Mouse (Mus musculus) spleen, adult 12 weeks (tissue): ENCODE results near the gene Elf2.

Experiments used
- DNase-seq: peaks from one replicate; pipeline ENCODE4 v3.0.0; 2022; ENCODE audit warnings: low spot score

The Elf2 gene

DNA sequence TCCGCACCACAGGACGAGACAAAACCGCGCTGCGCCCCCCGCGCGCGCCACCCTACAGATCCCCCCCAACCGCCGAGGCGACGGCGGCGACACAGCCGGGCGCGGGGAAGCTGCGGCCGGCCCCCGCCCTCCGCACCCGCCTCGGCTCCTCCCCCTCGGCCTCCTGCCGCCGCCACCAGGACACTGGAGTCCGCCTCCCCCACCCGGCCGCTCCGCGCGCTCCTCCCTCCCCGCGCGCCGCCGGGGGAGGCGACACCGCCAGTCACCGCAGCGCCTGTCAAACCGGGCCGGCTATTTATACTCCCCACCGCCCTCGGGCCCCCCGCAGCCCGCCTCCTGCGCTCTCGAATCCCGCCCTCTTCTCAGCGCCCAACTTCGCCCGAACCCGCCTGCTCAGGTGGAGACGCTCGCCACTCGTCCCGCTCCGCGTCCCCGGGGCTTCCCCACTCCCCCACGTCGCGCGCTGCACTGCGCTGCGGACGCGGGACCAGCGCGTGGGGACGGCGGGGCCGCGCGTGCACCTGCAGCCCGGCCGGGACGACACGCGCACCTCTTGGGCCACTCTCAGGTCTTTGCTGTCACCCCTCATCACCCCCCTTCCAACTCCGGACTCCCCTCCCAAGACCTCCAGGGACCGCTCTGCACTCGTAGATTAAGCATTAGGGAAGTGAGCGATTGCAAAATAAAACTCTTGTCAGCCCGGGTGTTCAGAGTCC lies at the start of gene Elf2:
TSS of gene Elf2 (minus strand) at position 112 of the 716 bp plus-strand sequence.
- DNase-seq = peak; percentile 81

DNA sequence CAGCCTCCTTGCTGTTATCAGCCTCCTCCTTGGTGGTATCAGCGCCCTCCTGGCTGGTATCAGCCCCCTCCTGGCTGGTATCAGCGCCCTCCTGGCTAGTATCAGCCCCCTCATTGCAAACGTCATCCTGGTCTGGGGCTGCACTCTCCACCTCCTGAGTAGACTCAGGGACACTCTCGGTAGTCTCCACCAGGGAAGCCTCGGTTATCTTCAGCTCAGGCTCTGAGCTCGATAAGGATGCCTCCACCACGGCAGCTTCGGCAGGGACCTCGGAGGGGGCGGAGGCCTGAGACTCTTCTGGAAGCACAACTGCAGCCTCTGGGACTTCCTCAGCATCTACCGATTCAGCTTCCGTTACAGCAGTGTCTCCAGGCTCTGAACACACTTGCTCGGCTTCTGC lies 48.4 kb upstream of the Elf2 start:
- DNase-seq = no peak

DNA sequence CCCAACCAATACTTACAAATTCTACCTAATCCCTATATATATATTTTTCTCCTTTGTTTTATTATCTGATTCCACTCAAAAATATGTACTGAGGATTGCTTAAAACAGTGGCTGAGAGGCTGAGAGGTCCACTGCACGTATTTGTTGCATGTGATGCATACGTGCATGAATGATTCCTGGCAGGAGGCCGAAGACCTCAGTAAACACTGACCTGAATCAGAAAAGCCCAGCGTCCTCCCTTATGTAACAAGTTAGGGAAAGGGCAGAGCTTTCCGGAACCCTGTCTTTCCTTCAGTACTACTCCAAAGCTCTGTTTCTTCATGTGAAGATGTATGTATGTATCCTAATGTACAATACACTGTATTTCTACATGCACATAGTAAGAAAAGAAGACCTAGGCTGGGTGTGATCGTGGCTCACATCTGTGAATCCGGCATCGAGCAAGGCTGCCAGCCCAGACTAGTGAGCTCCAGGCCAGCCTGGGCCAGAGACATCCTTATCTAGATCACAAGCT lies 47.5 kb upstream of the Elf2 start:
- DNase-seq = no peak

DNA sequence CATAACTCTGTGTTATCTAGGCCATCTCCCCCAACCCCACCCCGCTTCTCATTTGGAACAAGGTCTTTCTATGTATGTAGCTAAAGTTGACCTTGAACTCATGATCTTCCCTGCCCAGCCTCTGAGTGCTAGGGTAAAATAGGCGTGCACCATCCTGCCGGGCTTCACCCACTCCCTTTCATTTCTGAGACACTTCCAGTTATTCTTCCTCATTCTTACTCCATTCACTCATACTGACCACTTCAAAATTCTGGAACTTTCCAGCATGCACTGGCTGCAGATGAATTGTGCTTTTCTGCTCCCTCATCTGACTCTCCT lies 46.6 kb upstream of the Elf2 start:
- no peak for DNase-seq

DNA sequence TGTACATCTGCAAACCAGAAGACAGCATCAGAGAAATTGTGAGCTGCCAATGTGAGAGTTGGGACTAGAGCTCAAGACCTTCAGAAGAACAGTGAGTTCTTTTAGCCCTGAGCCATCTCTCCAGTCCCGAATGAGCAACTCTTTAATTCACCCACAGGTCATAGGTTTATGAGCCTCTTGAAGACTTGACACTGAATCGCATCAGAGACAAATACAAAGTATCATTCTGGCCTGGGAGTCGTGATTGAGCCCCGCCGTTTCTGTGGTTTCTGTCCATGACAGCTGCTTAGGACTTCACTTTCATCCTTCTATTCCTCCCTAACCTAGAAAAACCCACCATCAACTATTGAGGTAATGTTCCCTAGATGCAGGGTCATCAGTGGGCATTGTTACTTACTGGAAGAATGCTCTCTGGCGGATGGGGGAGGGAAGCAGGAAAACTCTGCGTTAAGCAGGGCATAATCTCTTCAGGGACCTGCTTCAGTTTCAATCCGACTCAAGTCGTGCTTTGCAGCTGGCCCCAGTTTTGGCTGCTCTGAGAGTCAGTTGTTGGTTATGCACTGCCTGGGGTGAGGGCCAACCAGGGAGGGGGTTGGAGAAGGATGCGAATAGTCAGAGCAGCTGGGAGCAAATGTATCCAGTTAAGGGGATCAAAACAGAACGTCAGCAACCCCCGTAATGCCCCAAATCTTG lies 46.1 kb upstream of the Elf2 start:
- DNase-seq = no peak

DNA sequence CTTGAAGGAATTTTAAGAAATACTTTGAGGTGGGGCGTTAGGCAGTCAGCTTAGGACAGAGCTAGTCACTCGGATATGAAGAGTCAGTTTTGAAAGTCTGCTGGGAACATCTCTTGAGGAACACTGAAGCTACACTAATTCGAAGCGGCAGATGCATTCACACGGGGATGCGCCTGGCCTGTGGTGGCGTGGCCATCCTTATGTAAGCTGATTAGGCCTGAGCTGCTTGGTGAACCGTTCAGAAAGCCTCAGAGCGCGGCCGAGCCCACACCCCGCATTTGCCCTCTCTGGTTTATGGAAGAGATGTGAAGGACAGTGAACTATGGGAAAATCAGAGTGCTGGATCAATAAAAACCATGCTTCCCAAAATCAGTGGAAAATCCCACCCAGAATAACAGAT lies 42.9 kb upstream of the Elf2 start:
- no peak for DNase-seq

DNA sequence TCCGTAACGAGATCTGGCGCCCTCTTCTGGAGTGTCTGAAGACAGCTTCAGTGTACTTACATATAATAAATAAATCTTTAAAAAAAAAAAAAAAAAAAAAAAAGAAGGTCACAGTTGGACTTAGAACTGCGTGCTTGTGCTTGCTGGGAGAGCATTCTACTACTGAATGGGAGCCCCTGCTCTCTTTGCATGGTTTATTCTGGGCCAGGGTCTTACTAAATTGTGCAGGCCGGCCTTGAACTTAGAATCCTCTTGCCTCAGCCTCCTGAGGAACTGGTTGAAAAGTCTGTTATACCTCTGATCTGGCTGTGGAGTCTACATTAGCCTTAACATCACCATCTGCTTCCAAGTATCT lies 40.2 kb upstream of the Elf2 start:
- DNase-seq = no peak

DNA sequence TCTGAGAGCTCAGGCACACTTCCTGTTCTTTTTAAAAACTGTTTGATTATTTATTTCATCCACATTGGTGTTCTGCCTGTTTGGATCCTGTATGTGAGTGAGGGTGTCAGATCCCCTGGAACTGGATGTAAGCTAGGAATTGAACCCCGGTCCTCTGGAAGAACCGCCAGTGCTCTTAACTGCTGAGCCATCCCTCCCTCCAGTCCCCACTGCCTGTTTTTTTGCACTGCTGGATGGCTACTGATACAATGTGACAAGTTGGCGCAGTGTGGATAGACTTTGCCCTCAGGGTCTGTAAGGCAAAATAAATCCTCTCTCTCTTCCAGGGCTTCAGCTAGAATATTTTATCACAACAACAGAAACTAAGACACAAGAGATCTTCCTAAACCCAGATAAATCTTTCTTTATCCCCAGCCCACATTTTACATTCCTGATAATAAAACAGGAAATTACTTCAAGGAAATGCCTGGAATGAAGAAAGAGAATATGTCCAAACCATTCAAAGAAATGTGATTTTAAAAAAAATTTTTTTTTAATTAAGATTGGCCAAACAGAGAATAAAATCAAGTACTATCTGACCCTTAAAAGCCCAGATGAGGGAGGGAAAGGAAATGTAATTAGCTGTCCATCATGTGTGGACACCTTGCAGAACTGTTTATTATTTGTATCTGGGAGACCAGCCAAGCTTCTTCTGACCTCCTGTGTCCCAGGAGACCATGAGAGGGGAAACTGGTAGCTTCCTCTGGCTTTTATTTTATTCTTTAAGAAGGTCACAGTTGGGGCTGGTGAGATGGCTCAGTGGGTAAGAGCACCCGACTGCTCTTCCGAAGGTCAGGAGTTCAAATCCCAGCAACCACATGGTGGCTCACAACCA lies 39.6 kb upstream of the Elf2 start:
- DNase-seq = no peak

DNA sequence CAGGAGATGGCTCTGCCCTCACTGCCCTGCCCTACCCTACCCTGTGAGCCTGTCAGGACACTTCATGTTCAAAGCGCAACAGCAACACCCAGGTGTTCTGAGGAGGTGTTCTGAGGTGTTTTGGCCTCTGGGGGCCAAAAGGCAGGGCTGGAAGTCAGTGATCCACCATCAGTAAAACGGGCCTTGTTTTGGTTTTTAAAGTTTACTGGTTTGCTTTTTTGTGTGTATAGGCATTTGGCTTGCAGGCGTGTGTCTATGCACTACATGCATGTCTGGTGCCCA lies 38.1 kb upstream of the Elf2 start:
- no peak for DNase-seq

DNA sequence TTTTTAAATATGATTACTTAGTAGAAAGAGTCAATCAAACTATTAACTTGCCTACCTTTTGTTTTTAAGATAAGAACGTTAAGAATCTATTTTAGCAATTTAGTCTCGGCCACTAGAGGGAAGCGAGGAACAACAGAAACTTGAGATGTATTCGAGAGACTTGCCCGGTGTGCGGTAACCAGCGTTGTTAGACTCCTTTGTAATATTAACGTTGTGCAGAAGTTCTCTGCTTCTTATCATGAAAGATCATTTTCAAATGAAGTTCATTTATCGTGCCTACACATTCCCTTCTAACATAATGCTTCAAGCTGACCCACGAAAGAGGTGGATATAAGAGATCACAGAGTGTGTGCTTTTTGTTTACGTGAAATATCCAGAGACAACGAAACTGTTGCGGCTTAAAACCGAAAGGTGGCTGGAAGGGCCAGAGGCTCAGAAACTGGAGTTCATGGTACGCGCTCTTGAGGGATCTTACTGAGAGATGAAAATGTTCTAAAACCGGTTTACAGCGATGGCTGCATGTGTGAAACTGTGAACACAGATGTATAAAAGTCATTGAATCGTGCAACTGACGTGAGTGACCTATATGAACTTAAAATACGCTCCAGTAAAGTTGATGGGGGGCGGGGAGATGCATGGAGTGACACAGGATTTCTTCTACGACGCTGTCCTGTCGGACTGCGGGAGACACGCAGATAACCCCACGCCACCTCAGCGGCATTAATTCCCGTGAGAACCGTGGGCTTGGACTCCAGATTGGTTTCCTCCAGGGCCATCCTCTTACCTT lies 37.6 kb upstream of the Elf2 start:
- DNase-seq = no peak

DNA sequence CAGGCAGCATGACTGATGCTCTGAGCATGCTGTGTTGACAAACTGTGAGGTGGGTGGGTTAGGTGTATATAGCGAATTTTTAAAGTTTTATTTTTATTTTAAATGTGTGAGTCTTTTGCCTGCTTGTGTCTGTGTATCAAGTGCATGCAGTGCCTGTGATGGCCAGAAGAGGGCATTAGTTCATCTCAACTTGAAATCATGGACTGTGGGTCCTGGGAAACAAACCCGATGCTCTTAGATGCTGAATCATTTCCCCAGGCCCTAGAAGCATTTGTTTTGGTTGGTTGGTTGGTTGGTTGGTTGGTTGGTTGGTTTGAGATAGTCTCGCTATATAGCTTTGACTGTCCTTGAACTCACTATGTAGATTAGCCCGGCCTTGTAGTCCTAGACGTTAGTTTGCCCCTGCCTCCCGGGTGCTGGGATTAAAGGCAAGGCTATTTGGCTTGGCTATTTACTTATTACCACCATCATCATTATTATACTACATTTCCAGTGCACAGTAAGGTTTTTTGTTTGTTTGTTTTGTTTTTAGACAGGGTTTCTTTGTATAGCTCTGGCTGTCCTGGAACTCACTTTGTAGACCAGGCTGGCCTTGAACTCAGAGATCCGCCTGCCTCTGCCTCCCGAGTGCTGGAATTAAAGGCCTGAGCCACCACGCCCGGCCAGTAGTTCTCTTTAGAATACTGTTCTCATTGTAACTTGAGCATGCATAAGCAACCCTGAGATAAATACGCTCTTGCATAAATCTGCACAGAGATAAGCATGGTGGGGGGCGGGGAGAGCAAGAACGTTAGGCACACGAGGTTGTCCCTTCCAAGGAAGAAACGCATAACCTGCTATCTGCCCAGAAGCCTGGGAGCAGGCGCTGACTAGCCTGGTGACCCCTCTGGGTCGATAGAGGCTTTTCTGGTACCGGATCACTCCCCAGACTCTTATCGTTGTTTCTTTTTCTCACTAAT lies 35.1 kb upstream of the Elf2 start:
- peak; percentile 41 for DNase-seq

DNA sequence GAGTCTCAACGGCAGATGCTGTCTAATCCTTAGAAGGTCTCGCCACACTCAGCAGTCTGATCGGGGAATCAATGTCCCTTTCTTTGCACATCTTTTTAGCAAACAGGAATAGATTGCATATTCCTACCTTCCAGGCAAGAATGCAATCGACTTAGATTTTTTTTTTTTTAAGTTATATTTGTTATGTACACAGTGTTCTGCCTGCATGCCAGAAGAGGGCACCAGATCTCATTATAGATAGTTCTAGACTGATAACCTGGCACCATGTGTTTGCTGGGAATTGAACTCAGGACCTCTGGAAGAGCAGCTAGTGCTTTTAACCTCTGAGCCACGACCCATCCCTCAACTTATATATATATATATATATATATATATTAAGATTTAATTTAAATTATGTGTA lies 33.1 kb upstream of the Elf2 start:
- DNase-seq = no peak

DNA sequence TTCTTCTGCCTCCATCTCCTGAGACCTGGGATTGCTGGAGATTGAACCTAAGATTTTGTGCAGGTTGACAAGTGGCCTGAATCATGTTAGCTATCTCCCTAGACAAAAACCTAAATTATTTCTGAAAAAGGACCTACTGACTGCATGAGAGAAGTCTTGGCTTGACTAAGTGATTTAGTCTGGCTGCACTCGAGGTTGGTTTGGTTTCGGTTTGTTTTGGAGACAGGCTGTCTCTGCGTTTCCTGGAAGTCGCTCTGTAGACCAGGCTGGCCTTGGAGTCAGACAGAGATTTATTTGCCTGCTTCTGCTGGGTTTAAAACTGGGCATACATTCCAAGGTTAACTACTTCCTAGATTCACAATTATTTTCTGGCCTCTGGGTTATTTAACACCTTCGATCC lies 32.4 kb upstream of the Elf2 start:
- DNase-seq = no peak

DNA sequence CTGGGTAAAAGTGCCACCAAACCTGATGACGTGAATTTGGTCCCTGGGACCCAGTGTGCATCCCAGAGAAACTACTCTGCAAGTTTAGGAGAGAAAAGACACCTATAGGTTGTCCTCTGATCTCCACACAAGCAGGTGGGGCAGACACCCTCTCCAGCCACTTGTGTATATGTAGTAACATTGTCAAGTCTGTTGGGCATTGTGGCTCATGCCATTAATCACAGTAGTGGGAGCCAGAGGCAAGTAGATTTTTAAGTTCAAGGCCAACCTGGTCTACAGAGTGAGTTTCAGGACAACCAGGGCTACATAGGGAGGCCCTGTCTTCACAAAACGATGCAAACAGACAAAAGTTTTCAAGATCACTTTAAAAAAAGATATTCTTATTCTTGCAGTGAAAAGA lies 31.4 kb upstream of the Elf2 start:
- DNase-seq = no peak

DNA sequence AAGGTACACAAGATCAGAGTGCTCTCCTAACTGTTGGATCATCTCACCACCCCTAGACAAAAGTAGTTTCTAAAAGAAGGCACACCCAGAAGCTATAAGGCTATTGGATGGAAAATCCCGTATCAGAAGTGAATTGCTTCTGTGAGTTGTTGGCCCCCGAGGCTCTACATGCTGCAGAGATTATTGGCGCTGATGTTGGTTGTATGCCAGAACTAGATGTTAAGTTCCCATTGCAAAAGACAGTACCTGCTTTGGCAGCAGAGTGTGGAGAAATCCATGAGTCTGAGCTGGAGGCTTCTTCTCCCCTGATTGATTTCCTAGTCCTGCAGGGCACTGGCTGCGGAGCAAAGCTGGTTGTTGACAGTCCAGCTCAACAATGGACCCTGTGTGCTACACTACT lies 27.5 kb upstream of the Elf2 start:
- no peak for DNase-seq

DNA sequence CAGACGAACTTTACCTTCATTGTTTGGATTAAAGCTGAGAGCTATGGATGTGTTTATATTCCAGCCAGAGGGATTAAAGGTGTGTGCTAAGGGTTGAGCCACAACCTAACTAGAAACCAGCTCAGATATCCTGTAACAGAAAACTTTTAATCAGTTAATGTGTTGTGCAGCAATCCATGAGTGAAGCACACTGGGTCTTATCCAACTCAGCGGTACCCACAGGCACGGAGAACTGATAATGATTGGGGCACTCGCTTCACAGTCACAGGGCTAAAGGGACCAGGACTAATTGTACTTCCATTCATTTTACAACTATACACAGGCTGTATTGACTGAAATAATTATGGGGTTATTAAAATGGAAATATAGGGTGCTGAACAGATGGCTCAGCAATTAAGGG lies 26.5 kb upstream of the Elf2 start:
- no peak for DNase-seq

DNA sequence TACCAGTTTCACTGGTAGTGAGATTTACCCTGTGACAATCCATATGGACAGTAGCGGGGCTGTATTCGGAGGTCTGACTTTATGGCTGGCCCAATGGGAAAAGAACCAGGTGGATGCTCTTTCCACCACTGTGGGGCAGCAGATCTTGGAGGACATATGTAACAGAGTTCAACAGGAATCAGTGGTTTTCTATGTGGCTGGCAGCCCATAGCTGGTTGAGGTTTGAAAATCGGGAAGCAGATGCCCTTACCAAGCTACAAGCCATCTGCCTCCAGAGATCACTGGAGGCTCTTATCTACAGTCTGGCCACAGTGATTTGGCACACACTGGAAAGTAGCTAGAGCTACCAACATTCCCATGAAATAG lies 25.0 kb upstream of the Elf2 start:
- DNase-seq = no peak

DNA sequence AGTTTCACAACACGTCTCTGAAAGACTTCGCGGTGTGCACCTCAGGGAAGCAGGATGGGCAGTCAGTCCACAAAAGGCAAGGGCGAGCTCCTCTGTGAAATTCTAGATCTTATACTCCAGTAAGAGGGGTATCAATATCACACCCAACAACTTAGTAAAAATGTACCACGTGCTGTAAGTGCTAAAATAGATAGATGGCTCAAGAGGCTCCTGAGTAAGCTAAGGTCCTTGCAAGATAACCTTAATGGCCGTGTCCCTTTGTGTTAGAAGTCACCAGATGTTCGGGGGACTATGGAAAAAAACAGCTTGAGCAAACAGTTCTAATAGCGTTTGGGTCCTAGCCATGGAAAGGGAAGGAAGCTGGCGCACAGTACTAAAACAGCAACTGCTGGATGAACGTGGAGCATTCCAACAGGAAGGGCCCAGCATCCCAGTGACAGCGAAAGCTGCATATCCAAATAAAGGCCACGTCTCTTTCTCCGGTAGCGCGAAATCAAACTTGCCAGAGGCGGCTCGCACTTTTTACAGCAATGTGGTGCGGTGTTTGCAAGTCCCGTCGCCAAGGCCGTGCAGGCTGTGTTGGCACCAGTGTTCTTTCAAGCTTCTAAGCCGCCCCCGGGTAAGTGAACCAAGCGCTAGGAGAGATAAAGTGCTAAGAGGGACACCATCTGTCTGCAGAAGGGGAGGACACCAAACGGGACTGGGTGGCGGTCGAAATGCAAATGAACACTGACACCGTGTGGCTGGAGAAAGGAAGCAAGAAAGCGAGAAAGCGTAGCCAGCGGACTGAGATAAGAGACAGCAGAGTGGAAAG lies 24.4 kb upstream of the Elf2 start:
- peak; percentile 57 for DNase-seq

DNA sequence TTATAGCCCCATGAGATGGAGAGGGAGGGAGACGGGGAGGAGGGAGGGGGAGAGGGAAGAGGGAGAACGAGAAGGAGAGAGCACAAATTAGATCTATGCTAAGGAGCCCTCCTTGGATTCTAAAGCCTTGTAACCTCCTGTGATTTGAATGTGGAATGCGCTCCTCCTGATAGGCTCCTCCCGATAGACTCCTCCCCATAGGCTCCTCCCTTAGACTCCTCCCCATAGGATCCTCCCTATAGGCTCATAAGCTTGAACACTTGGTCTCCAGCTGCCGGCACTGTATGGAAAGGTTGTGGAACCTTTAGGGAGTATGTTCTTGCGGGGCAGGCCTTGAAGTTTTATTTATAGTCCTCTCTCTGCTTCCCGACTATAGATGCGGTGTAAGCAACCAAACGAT lies 20.6 kb upstream of the Elf2 start:
- DNase-seq = no peak

DNA sequence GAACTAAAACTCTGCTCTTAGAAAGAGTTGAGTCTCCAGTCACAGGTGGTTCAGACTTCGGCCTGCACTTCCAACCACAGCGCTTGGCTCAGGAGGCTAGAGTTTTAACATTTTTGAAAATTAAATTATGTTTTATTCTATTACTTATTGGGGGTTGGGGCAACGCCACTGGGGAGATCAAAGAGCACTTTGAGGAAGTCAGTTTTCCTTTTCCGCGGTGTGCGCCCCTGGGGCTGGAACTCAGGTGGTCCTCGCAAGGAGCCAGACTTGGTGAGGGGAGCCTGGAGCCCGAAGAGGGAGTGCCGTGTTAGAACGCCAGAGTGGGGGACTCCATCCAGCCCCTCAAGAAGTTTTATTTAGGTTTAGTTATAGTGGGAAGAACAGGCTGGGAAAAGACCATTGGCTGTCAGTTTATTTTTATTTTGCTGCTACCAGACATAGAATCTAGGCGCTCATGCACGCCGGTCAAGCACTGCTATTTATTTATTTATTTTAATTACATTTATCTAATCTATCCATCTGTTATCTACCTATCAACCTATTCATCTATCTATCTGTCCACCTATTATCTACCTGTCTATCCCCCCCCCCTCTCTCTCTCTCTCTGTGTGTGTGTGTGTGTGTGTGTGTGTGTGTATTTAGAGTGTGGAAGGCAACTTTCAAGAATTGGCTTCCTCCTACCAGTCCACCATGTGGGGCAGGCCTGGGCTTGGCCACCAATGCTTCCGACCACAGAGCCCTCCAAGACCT lies 19.3 kb upstream of the Elf2 start:
- DNase-seq = no peak
